Mouse (Mus musculus) yolk sac, embryonic 10.5 days (tissue): ENCODE results near the gene Ptk7.

Experiments used
- DNase-seq: peaks from one replicate; pipeline ENCODE4 v3.0.0-alpha.2; 2017; ENCODE audit warnings: low spot score

Ptk7 gene

GRCm38 (mm10) chr17:46644916-46645475 lies 15.7 kb upstream of the Ptk7 start:
- peak; percentile 87 for DNase-seq

GRCm38 (mm10) chr17:46644152-46644805 lies 15.0 kb upstream of the Ptk7 start:
- DNase-seq = no peak

GRCm38 (mm10) chr17:46642060-46642459 lies 12.8 kb upstream of the Ptk7 start:
- no peak for DNase-seq

- no peak for DNase-seq
Observed at GRCm38 (mm10) chr17:46639929-46640328, 10.6 kb upstream of the Ptk7 start.

- no peak for DNase-seq
Observed at GRCm38 (mm10) chr17:46636831-46637523, 7.7 kb upstream of the Ptk7 start.

GRCm38 (mm10) chr17:46629685-46630441 lies 559 bp upstream of the Ptk7 start:
- DNase-seq = peak; percentile 59

GRCm38 (mm10) chr17:46628471-46628790 lies 873 bp downstream of the Ptk7 start:
- no peak for DNase-seq

GRCm38 (mm10) chr17:46627409-46627808 lies 1.9 kb downstream of the Ptk7 start:
- no peak for DNase-seq

- DNase-seq = no peak
Observed at GRCm38 (mm10) chr17:46624598-46624997, 4.7 kb downstream of the Ptk7 start.

- no peak for DNase-seq
Observed at GRCm38 (mm10) chr17:46623819-46624557, 5.3 kb downstream of the Ptk7 start.

GRCm38 (mm10) chr17:46622269-46622668 lies 7.0 kb downstream of the Ptk7 start:
- no peak for DNase-seq

- no peak for DNase-seq
Observed at GRCm38 (mm10) chr17:46621324-46621723, 8.0 kb downstream of the Ptk7 start.

- no peak for DNase-seq
Observed at GRCm38 (mm10) chr17:46619683-46620357, 9.5 kb downstream of the Ptk7 start.

GRCm38 (mm10) chr17:46618769-46619682 lies 10.3 kb downstream of the Ptk7 start:
- peak; percentile 37 for DNase-seq

GRCm38 (mm10) chr17:46618394-46618768 lies 10.9 kb downstream of the Ptk7 start:
- DNase-seq = no peak

GRCm38 (mm10) chr17:46617799-46618198 lies 11.5 kb downstream of the Ptk7 start:
- DNase-seq = no peak

- DNase-seq = no peak
Observed at GRCm38 (mm10) chr17:46613229-46613628, 16.1 kb downstream of the Ptk7 start.

GRCm38 (mm10) chr17:46612820-46613219 lies 16.5 kb downstream of the Ptk7 start:
- no peak for DNase-seq

GRCm38 (mm10) chr17:46612189-46612588 lies 17.1 kb downstream of the Ptk7 start:
- no peak for DNase-seq

GRCm38 (mm10) chr17:46611316-46611715 lies 18.0 kb downstream of the Ptk7 start:
- no peak for DNase-seq
